Mouse (Mus musculus): ENCODE data around the gene Prkce.
A peak's percentile ranks its signal among the peaks of the same experiment; 100 is the strongest.
"Not testable (repeated sequence)": the region's sequence is repeated elsewhere in the genome, so short reads cannot be mapped to it uniquely, and the experiment has no call there.

Prkce gene

DNA sequence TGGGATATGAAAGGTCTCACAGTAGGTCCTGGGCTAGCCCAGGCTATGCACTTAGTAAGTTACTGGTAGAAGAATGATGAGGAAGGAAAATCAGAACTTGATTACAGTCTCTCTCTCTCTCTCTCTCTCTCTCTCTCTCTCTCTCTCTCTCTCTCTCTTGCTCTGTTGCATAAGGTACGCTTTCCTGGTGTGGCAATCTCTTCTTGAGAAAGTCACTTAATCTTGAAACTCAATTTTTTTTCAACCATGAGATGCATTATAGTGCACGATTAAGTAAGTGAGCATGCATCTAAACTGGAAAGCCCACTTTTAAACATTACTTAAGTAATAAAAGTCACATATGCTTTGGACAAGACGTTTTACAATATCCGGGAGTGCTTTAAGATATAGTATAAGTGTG, 285.3 kb downstream of the Prkce start:
- DNase-seq (ENCODE audit: low spot score): no peak

DNA sequence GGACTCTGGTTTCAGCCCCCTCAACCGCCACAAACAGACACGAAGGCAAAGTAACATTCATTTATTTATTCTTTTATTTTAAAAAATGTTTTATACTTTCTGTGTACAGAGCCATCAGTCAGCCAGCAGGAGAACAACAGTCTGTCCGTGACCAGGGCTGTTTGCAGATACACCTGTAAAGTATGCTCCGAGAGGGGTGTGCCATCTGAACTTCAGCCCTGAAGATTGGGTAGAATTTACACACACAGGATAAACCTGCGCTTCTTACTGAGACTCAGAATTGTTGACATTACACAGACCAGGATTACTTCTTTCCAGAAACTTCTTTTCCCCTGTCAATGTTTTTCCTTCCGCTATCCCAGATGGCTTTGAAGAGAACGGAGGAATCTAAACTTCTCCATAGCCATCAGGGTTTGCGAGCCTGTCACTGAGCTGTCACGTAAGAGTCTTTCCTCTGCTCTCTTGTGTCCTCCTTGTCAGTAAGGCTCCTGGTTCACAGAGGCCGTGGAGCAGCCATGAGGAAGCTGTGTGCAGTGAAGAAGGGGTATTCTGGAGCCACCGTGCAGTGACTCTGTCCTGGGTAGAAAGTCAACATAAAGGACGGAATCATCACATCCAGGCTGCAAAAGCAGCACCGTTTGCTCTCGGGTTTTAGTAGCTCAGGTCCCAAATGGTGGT, 286.2 kb downstream of the Prkce start:
- DNase-seq (ENCODE audit: low spot score): no peak

DNA sequence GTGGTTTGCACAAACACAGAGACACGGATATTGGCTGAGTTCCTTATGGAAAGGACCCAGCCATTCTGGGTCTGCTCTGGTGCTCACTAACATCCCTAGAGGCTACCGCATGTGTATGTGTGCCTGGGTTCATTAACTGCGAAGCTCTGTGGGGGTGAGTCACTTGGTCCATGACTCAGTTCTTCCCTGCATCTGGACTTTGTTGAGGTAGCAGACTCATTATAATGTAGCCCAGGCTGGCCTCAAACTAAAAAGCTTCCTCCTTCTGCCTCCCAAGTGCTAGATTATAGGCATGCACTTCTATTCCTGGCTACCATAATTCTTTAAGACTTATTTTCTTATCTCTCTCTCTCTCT, 286.7 kb downstream of the Prkce start:
- no peak for DNase-seq (ENCODE audit: low spot score)

- no peak for DNase-seq (ENCODE audit: low spot score)
Observed at GRCm38 (mm10) chr17:86456512-86456911, 288.9 kb downstream of the Prkce start.

GRCm38 (mm10) chr17:86458302-86458980, 290.9 kb downstream of the Prkce start:
- DNase-seq (ENCODE audit: low spot score): no peak

GRCm38 (mm10) chr17:86460645-86461430, 293.3 kb downstream of the Prkce start:
- DNase-seq (ENCODE audit: low spot score): no peak

DNA sequence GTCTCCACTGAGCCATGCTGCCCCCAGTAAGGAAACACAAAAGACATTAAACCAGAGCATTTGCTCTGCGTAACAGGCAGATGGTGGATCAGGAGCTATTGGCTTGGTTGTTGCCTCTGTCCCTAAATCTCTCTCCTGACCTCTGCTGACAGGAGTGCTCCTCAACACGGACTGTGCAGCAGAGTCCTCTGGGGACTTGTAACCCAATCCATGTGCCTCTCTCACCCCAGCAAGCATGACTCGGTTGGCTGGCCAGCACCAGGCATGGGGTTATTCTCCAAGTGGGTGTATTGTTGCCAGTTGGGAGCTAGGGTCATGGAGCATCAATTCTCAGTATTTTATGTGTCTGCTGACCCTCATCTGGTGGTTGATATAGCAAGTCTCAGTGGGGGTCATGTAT, 295.8 kb downstream of the Prkce start:
- DNase-seq (ENCODE audit: low spot score): no peak

GRCm38 (mm10) chr17:86464197-86464596, 296.6 kb downstream of the Prkce start:
- no peak for DNase-seq (ENCODE audit: low spot score)

DNA sequence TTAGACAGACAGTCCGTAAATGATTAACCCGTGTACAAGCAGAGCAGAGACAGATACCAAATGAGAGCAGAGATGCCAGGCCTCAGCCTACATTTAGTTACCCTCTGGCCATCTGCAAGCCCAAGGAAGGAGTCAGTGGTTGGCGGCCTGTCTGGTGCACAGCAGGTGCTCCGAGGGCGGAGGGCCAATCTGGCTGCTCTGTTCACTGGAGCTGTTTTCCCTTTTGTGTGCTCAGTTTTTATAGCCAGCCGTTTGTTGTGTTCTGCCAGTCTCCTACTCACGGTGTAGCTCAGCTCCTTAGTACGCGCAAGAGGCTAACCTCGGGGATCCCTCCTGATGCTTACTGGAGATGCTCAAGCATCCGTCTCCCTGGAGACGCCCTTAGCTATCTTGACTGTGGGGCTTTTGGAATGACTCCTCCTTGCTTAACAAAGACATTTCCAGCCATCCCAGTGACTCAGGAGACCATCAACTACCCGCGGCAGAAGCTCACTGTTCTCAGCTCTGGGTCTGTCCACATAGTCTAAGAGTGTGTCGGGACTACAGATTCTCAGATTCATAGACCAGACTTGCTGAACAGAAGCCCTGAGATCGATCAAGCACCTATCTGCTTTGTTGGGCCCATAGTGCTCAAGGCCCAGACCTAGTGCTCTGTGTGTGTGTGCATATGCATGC, 297.2 kb downstream of the Prkce start:
- no peak for DNase-seq (ENCODE audit: low spot score)

DNA sequence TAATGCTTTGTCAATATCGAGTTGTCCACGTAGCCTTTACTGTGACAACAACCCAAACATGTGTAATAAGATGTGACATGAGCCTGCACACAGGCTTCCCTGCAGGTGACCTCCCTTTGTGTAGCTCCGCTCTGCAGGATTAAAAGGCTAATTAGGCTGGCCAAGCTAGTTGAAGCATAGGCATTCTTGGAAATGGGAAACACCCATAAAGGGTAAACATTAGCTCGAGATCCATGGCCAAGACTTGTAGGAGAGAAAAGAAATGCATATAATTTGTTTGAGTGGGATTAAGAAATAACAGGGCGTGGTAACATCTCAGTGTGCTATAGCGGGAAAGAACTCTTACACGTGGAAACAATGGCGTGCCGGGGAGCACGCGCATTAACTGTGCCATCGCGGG, 298.3 kb downstream of the Prkce start:
- no peak for DNase-seq (ENCODE audit: low spot score)

DNA sequence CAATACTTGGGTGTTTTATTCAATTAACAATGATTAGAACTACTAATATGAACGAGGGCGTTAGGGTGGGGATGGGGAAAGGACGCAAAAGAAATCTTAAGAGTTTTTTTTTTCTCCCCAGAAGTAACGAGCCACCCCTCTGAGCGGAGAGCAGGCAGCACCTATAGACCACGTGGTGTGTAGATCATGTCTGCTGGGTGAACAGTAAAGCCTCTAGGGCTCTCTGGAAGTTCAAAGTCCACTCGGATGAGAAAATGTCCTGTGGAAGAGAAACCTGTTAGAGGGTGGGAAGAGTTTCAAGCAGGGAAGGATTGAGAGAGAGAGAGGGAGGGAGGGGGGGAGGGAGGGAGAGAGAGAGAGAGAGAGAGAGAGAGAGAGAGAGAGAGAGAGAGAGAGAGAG, 298.8 kb downstream of the Prkce start:
- no peak for DNase-seq (ENCODE audit: low spot score)

GRCm38 (mm10) chr17:86466871-86467270, 299.3 kb downstream of the Prkce start:
- no peak for DNase-seq (ENCODE audit: low spot score)

DNA sequence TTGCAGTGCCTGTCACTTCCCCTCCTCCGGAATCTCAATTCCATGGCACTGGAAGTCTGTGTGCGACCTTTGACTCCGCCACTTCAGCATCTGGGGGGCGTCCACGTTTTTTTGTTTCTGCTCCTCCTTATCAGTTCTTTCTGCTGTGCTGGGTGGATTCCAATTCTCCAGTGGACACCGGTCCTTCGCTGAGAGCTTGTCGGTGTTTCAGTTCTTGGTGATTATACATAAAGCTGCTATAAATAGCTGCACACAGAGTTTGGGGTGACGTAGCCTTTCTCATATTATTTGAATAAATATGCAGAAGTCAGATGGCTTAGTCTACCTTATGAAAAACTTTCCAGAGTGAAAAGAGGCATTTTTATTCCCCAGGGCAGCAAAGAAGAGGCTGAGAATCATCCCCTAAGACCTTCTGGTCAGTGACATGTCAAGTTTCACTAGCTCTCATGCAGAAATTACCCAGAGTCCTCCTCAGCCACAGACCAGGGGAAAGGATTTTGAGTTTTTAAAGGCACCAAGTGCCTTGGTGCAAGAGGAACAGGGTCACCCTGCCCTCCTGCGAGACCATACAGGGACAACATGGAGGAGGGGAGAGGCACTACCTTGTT, 299.8 kb downstream of the Prkce start:
- no peak for DNase-seq (ENCODE audit: low spot score)

DNA sequence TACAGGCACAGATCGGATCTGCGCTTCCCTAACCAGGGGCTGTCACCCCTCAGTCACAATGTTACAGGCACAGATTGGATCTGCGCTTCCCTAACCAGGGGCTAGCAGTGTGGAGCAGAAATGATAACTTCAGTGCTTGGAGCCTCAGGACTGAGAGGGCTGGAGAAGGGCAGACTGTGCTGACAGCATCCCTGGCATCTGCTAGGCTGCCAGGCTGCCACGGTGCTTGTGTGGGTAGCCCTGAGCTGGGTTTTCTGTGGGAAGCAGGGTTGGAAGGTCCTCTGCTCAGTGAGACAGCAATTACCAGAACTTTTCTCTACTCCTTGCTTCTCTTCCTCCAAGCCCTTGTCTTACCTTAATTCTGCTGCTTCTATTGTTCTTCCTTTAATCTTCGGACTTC, 300.4 kb downstream of the Prkce start:
- DNase-seq (ENCODE audit: low spot score): no peak

DNA sequence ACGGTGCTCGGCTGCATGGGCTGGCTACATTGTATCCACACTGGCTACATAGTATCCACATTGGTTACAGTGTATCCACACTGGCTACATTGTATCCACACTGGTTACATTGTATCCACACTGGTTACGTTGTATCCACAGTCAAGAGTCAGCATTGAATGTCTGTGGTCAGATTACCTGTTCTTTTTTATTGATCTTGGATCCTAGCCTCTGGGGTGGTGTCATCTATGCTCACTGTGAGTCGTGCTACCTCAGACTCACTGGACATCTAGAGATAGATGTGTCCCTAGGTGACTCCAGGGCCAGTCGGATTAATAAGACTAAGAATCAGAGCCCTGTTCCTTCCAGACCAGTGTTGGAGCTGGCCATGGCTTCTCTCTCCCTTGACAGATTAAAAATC, 302.6 kb downstream of the Prkce start:
- no peak for DNase-seq (ENCODE audit: low spot score)

DNA sequence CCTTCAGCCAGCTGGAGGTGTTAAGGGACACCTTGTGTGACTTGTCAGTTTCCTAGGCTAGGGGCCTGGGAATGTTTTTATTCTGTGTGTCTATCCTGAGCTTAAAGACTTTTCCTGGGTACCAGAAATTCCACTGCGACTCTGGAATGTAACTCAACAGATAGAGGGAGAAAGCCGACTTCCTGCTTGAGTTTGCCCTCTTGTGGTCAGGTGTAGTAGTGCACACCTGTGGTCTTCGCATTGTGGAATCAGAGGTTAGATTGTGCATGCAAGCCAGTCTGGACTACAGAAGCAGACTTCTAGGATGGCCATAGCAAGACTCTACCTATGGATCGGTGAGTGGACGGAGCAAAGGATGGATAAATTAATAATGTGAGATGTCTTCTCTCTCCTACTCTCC, 304.1 kb downstream of the Prkce start:
- peak; percentile 58 for DNase-seq (ENCODE audit: low spot score)

DNA sequence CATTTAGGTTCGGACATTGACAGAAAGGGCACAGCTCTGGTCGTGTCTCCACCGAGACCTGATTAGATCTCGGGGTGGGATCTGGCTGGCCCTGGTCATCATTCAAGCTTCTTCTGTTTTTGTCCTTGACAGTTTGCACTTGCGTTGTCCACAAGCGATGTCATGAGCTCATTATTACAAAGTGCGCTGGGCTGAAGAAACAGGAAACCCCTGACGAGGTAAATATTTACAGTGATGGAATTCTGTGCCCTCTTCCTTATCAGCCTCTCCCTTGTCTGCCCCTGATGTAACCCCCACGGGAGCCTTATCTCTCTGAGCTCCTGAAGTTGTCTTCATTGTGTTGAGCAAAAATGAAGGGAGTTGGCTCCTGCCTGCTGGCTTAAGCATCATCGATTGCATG, 309.1 kb downstream of the Prkce start:
- no peak for DNase-seq (ENCODE audit: low spot score)

DNA sequence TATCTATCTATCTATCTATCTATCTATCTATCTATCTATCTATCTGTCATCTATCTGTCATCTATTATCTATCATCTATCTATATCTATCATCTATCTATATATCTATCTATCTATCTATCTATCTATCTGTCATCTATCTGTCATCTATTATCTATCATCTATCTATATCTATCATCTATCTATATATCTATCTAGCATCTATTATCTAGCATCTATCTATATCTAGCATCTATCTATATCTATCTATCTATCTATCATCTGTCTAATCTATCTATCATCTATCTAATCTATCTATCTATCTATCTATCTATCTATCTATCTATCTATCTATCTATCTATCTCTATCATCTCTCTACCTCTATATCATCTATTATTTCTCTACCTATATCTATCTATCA, 309.8 kb downstream of the Prkce start:
- DNase-seq (ENCODE audit: low spot score): not testable (repeated sequence)

GRCm38 (mm10) chr17:86479406-86479805, 311.8 kb downstream of the Prkce start:
- no peak for DNase-seq (ENCODE audit: low spot score)

DNA sequence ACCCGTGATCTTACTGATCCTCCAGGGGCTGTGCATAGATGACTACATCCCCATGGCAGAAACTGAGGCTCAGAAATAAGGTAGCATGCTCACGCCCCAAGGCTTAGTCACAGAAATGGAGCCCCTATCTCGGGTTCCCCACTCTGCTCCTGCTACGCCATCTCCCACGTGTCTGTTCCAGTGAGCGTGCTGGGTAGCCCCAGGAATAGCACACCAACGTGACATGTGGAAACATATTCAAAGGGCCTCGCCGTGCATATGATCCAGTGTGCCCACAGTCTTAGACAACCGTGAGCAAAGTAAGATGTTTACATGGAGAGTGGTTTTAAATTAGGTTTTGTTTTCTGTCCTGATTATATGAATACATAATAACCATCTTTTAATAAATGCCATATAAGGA, 315.1 kb downstream of the Prkce start:
- no peak for DNase-seq (ENCODE audit: low spot score)

GRCm38 (mm10) chr17:86484087-86484737, 316.6 kb downstream of the Prkce start:
- DNase-seq (ENCODE audit: low spot score): peak; percentile 81

DNA sequence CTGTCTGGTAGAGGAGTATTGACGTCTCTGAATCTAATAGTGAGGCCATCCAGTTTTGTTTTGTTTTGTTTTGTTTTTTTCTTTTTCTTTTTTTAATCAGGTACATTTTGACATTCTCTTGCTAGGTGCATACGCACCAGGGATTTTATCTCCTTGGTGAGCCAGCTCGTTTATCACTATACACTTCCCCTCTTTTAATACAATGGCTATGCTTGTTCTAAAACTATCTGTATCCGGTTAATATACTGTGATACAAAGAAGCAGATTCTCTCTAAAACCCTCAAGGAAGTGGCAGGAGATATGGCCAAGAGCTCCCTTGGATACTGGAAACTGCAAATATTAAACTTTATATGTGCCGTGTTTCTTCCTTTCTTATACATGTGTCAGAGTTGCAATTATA, 319.1 kb downstream of the Prkce start:
- DNase-seq (ENCODE audit: low spot score): no peak

All from urinary bladder, postnatal 25 days (tissue).